Mouse (Mus musculus) C2C12 (cell line): ENCODE measurements around the gene Ccdc163.

ENCODE experiments used
- CEBPB ChIP-seq: IDR thresholded peaks from one replicate; pipeline ENCODE4 v1.6.1; 2011; ENCODE audit warnings: low read depth, mild to moderate bottlenecking, control low read depth, moderate library complexity
- CTCF ChIP-seq: IDR thresholded peaks from one replicate; pipeline ENCODE4 v1.5.1; 2011; ENCODE audit not compliant: control insufficient read depth, insufficient read depth, insufficient read length
- FOSL1 ChIP-seq: IDR thresholded peaks from one replicate; pipeline ENCODE4 v1.8.0; 2011; ENCODE audit warnings: mild to moderate bottlenecking, low read length; ENCODE audit not compliant: poor library complexity, insufficient read depth, severe bottlenecking
- MAX ChIP-seq: IDR thresholded peaks from one replicate; pipeline ENCODE4 v1.6.1; 2011; ENCODE audit warnings: mild to moderate bottlenecking, control low read depth
- MYOD1 ChIP-seq: IDR thresholded peaks from one replicate; pipeline ENCODE4 v1.6.1; 2011; ENCODE audit warnings: low read depth; ENCODE audit not compliant: control insufficient read depth, insufficient read length
- MYOG ChIP-seq: IDR thresholded peaks from one replicate; pipeline ENCODE4 v1.6.1; 2011; ENCODE audit not compliant: control insufficient read depth, insufficient read length; ENCODE audit errors: extremely low read depth
- USF1 ChIP-seq: IDR thresholded peaks from one replicate; pipeline ENCODE4 v1.6.1; 2011; ENCODE audit warnings: low read depth, mild to moderate bottlenecking, control low read depth, moderate library complexity

DNA sequence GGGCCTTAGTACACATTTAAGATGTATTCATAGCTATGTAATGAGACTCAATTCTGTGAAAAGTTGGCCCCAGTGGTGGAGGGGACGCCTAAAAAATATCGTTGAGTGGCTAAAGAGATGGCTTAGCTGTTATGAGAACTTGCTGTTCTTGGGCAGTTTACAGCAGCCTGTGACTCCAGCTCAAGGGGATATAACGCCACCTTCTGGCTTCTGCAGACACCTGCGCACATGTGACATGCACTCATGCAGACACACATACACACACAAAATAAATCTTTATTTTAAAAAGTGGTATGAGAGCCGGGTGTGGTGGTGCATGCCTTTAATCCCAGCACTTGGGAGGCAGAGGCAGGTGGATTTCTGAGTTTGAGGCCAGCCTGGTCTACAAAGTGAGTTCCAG is 68.1 kb downstream of the Ccdc163 start:
- TF ChIP-seq CTCF (no peak), USF1 (no peak), MAX (no peak), MYOD1 (no peak), MYOG (no peak), FOSL1 (no peak), CEBPB (no peak)
